In the genomic region with DNA sequence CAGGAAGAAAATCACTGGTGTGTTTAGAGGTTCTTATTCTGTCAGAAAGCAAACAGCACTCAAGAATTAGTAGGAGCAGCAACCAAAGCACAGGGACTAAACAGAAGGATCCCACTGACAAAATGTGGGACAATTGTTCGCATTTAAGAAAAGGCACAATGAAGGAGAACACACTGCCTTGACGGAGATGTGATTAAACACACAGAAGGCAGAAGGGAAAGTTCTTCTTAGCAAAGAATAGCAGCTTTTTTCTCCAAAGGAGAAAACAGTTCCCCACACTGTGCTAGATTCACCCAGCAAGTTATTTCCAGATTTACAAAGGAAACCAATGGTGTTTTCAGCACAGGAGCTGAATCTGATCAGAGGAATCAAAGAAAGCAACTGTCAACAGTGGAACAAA, we compare ENCODE assay signal across 17 mouse cellular contexts.
"Had no signal": no experiment of that assay in that cellular context is flagged by ENCODE, and none has a peak within 500 bp of the region (broad histone marks: within the 10 kb centered on the region; RNA-seq: fewer than 3 reads in every experiment).

No protein-coding gene starts in this region.

- DNase-seq: gastrocnemius, postnatal 14 days; gastrocnemius, postnatal 36 days; heart, adult 11 months; heart, adult 2 months; heart, postnatal 10 days; heart, postnatal 4 days; kidney, adult 18-20 months; kidney, adult 8-10 months; kidney, postnatal 10 days; kidney, postnatal 25 days; kidney, postnatal 4 days; liver; liver, embryonic 13.5 days had no signal

- ATAC-seq: hindbrain, embryonic 16.5 days; inflammation-experienced regulatory T-cells, adult 6 months; intestine, embryonic 15.5 days; intestine, postnatal 0 days had no signal
